26 mouse cellular contexts compared by ENCODE assay signal in the genomic region with DNA sequence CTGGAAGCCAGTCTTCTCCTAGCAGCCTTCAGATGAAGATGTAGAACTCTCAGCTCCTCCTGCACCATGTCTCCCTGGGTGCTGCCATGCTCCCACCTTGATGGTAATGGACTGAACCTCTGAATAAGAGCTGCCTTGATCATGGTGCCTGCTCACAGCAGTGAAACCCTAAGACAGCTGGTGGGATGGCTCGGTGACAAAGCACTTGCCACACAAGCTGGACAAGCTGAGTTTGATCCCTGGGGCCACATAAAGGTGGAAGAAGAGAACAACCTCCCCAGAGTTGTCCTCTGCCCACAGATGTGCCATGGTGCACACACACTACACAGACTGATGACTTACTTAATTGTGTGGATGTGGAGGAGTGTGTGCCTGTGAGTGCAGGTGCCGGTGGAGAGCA. TPM values are rescaled to one million over a fixed set of nuclear protein-coding genes. Genes with fewer than 3 reads are reported as not detected.
"Had no signal": no experiment of that assay in that cellular context is flagged by ENCODE, and none has a peak within 500 bp of the region (broad histone marks: within the 10 kb centered on the region; RNA-seq: fewer than 3 reads in every experiment).

No protein-coding gene starts in this region.

- H3K9me3 ChIP-seq: heart, embryonic 13.5 days; heart, embryonic 15.5 days; hindbrain, embryonic 13.5 days; hindbrain, embryonic 15.5 days; kidney, embryonic 15.5 days; limb, embryonic 13.5 days; limb, embryonic 15.5 days; liver, embryonic 12.5 days had no signal

- H3K36me3 ChIP-seq: hindbrain, embryonic 13.5 days; hindbrain, embryonic 15.5 days had no signal

- H3K4me3 ChIP-seq: gastrocnemius, adult 2 months; heart, embryonic 13.5 days; heart, embryonic 15.5 days; hindbrain, embryonic 13.5 days; hindbrain, embryonic 15.5 days; kidney, embryonic 15.5 days; limb, embryonic 13.5 days; limb, embryonic 15.5 days; liver, embryonic 12.5 days had no signal

- H3K4me1 ChIP-seq: heart, embryonic 15.5 days; hindbrain, embryonic 13.5 days; hindbrain, embryonic 15.5 days; kidney, embryonic 15.5 days; limb, embryonic 13.5 days; limb, embryonic 15.5 days had no signal

- DNase-seq: gastrocnemius, adult 2 months; gastrocnemius, postnatal 10 days; gastrocnemius, postnatal 25 days; heart, adult 18-20 months; heart, postnatal 14 days; heart, postnatal 36 days; kidney, adult 11 months; kidney, adult 2 months; kidney, adult 9 months; kidney, postnatal 14 days; kidney, postnatal 36 days; layer of hippocampus, adult 9-11 months; layer of hippocampus, postnatal 36 days had no signal

- H3K27ac ChIP-seq: gastrocnemius, adult 2 months; heart, embryonic 13.5 days; heart, embryonic 15.5 days; hindbrain, embryonic 13.5 days; hindbrain, embryonic 15.5 days; hindbrain, postnatal 0 days; kidney, embryonic 15.5 days; kidney, postnatal 0 days; limb, embryonic 13.5 days; limb, embryonic 15.5 days; liver, embryonic 12.5 days; liver, embryonic 14.5 days had no signal

- H3K27me3 ChIP-seq: heart, embryonic 13.5 days; heart, embryonic 15.5 days; hindbrain, embryonic 13.5 days; hindbrain, embryonic 15.5 days; kidney, embryonic 15.5 days; limb, embryonic 13.5 days; limb, embryonic 15.5 days; liver, embryonic 12.5 days had no signal

RNA-seq across cellular contexts. Expression of gene Fam228a, which starts 49.8 kb away (rescaled TPM):
- total RNA-seq: heart, postnatal 36 days; hematopoietic stem cell, adult 5-6 weeks had no signal
- polyA plus RNA-seq: large intestine, adult 2 months had no signal
